In the genomic region with DNA sequence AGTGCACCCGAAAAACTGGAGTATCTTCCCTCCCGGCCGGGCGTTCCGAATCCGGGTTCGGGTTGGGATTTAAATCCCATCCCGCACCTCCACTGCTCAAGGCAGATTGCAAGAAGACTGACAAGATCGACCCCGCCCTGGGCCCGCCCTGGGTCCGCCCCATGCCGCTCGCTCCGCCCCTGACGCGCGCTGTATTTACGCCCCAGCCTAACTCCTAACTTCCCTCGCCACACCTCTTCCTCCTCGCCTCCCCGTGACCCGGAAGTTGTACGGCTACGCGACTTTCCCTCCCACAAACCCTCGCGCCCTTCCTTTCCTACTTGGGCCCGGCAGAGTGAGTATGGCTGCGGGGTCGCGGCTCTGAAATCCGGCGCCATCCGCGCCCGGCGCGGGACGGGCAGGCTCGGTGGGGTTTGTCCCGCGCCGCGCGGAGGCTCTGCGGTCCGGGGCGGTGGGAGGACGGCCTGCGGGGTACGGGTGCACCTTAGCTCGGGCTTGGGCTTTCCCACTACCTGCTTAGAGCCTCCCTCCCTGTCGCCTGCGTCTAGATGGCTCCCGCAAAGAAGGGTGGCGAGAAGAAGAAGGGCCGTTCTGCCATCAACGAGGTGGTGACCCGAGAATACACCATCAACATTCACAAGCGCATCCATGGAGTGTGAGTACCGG, we compare ENCODE assay signal across 8 mouse cellular contexts. TPM values are rescaled to one million over a fixed set of nuclear protein-coding genes. Genes with fewer than 3 reads are reported as not detected.
DNase-seq lines count a peak whose midpoint lies in the region; ATAC-seq lines count a peak whose summit lies in the region.

A gene (plus strand): TSS at position 242 of the 666 bp plus-strand sequence.

- H3K4me1 ChIP-seq in hindbrain, embryonic 16.5 days (ENCODE audit: control insufficient read depth, insufficient read depth, low read depth, low read length) = peaks cover 13% of the 10 kb centered on the region

- peak within 1 kb of the TSS; percentile 83 for H3K4me3 ChIP-seq in hindbrain, embryonic 16.5 days (ENCODE audit: low read length)
- H3K4me3 ChIP-seq in macrophage (ENCODE audit: inconsistent target) = peak within 1 kb of the TSS; percentile 87

- peak; percentile 99 for ATAC-seq in hindbrain, embryonic 16.5 days

- peaks cover 28% of the 10 kb centered on the region for H3K79me2 ChIP-seq in macrophage (ENCODE audit: inconsistent target)

- no peaks in the 10 kb centered on the region for H3K9me3 ChIP-seq in hindbrain, embryonic 16.5 days (ENCODE audit: control insufficient read depth, low read length)

- peaks cover 20% of the 10 kb centered on the region for H3K36me3 ChIP-seq in hindbrain, embryonic 16.5 days (ENCODE audit: control insufficient read depth, insufficient read depth, low read length)
- H3K36me3 ChIP-seq in macrophage (ENCODE audit: inconsistent target) = peaks cover 37% of the 10 kb centered on the region

- peak within 1 kb of the TSS; percentile 90 for H3K27ac ChIP-seq in hindbrain, embryonic 16.5 days (ENCODE audit: low read depth, low read length)
- peak within 1 kb of the TSS; percentile 52 for H3K27ac ChIP-seq in macrophage

- peak; percentile 91 for DNase-seq in WW6 (ENCODE audit: low read depth, low spot score)
- DNase-seq in cerebellum, postnatal 4 days (ENCODE audit: low spot score in 2 of 2) = peak; percentile 93 to 96
- DNase-seq in gastrocnemius, adult 18-20 months (ENCODE audit: low spot score) = peak; percentile 99
- peak; percentile 96 to 99 for DNase-seq in left cerebral cortex, adult 18-20 months (ENCODE audit: low spot score in 2 of 2)
- DNase-seq in right cerebral cortex, adult 18-20 months = peak; percentile 99
- peak; percentile 92 for DNase-seq in urinary bladder, postnatal 10 days (ENCODE audit: low spot score)

- H3K27me3 ChIP-seq in hindbrain, embryonic 16.5 days (replicated peaks; ENCODE audit: control insufficient read depth, insufficient read depth, low read length) = no peaks in the 10 kb centered on the region

- under 1% methylated on average over 62 of the region's 62 CpGs for WGBS in hindbrain, embryonic 16.5 days
- WGBS in macrophage (ENCODE audit: missing documents) = under 1% methylated on average over 62 of the region's 62 CpGs

- peak within 1 kb of the TSS; percentile 79 for H3K4me2 ChIP-seq in hindbrain, embryonic 16.5 days (ENCODE audit: low read length)

- H3K9ac ChIP-seq in hindbrain, embryonic 16.5 days (ENCODE audit: low read depth, low read length) = peak within 1 kb of the TSS; percentile 93

RNA-seq across cellular contexts. Expression of the gene that starts here (rescaled TPM):
- total RNA-seq in gastrocnemius, adult 18-20 months (2021) = 100 to 1,000 TPM; 594 to 605 TPM
- polyA plus RNA-seq in hindbrain, embryonic 16.5 days (2015; fragmentation: Nextera tagmentation; extraction: Ambion mirVana) = 257 and 276 TPM in 2 replicates
- total RNA-seq in left cerebral cortex, adult 18-20 months (2021) = 100 to 1,000 TPM; 515 to 567 TPM
- total RNA-seq in macrophage (2018; cell fraction: chromatin; rRNA removed) = 100 to 1,000 TPM in 1 of 26 experiments, 10 to 100 TPM in 25; 28.4 to 154 (median 62.4) TPM
- total RNA-seq in macrophage (2018; cell fraction: cytosol; rRNA removed) = 100 to 1,000 TPM; 220 to 747 (median 375) TPM
- total RNA-seq in macrophage (2018; cell fraction: nucleus; rRNA removed) = 100 to 1,000 TPM in 2 of 26 experiments, 10 to 100 TPM in 24; 47.9 to 154 (median 74.1) TPM
- 365 to 739 TPM (median 719 TPM) in 3 replicates for polyA plus RNA-seq in macrophage (2018)

Comparison
In these comparisons a context has a peak if more than half of its experiments do, and no peak if none do; other contexts are left out.
1. Peak in every context shown above with its lines: DNase-seq, ATAC-seq, H3K4me3 ChIP-seq and H3K27ac ChIP-seq.